Mouse (Mus musculus): ENCODE measurements at regions not wholly inside any gene's neighbourhood (a gene's known extent, or its start where the extent isn't known, plus 50 kb on each side); places are given as distances from the start of the nearest gene placed in this dataset.

GRCm38 (mm10) chr4:9184451-9185121, 945.7 kb upstream of the Car8 start:
- DNase-seq (ENCODE audit: low spot score) (peak; percentile 43), ATAC-seq (peak; percentile 79)
- TF ChIP-seq CTCF (IDR thresholded peaks at IDR 0.05; ENCODE audit: low read depth) = no peak
- peak overlapping the region; percentile 37; the same call in 1 of the 2 replicates for H3K9ac ChIP-seq (replicated peaks; ENCODE audit: low read length)
- peak overlapping the region; percentile 45; the same call in 1 of the 2 replicates for H3K27ac ChIP-seq
- no peaks in the 10 kb centered on the region for H3K9me3 ChIP-seq (ENCODE audit: low read length)
- no peaks in the 10 kb centered on the region for H3K27me3 ChIP-seq (ENCODE audit: insufficient read depth, low read length)
- peak overlapping the region; percentile 51 for H3K4me2 ChIP-seq (ENCODE audit: low read depth, low read length)
- 3% methylated on average over 12 of the region's 12 CpGs for WGBS
- H3K4me1 ChIP-seq (ENCODE audit: insufficient read depth, low read length) = peaks cover 5% of the 10 kb centered on the region; the same call in 1 of the 2 replicates
- H3K4me3 ChIP-seq (ENCODE audit: low read length) = peak overlapping the region; percentile 13; the same call in 1 of the 2 replicates
- no peaks in the 10 kb centered on the region for H3K36me3 ChIP-seq (ENCODE audit: insufficient read depth, low read length)

- ATAC-seq (no peak), DNase-seq (ENCODE audit: low spot score) (no peak)
- H3K27me3 ChIP-seq (ENCODE audit: insufficient read depth, low read length) = no peaks in the 10 kb centered on the region
- no peaks in the 10 kb centered on the region for H3K9me3 ChIP-seq (ENCODE audit: low read length)
- H3K4me3 ChIP-seq (ENCODE audit: low read length) = no peak overlapping the region
- H3K27ac ChIP-seq = no peak overlapping the region
- H3K4me2 ChIP-seq (ENCODE audit: low read depth, low read length) = no peak overlapping the region
- TF ChIP-seq CTCF (IDR thresholded peaks at IDR 0.05; ENCODE audit: low read depth) = no peak
- 76% methylated on average over 1 of the region's 1 CpGs for WGBS
- H3K36me3 ChIP-seq (ENCODE audit: insufficient read depth, low read length) = no peaks in the 10 kb centered on the region
- H3K4me1 ChIP-seq (ENCODE audit: insufficient read depth, low read length) = no peaks in the 10 kb centered on the region
- no peak overlapping the region for H3K9ac ChIP-seq (replicated peaks; ENCODE audit: low read length)
Observed at GRCm38 (mm10) chr4:9174365-9174764, 935.5 kb upstream of the Car8 start.

GRCm38 (mm10) chr4:9162374-9162773, 923.5 kb upstream of the Car8 start:
- Histone ChIP-seq H3K4me3 (ENCODE audit: low read length) (no peak overlapping the region), H3K9me3 (ENCODE audit: low read length) (no peaks in the 10 kb centered on the region), H3K27ac (no peak overlapping the region), H3K4me1 (ENCODE audit: insufficient read depth, low read length) (no peaks in the 10 kb centered on the region), H3K27me3 (ENCODE audit: insufficient read depth, low read length) (no peaks in the 10 kb centered on the region), H3K4me2 (ENCODE audit: low read depth, low read length) (no peak overlapping the region), H3K36me3 (ENCODE audit: insufficient read depth, low read length) (no peaks in the 10 kb centered on the region), H3K9ac (replicated peaks; ENCODE audit: low read length) (no peak overlapping the region)
- 69% methylated on average over 7 of the region's 7 CpGs for WGBS
- DNase-seq (ENCODE audit: low spot score) (no peak), ATAC-seq (no peak)
- TF ChIP-seq CTCF (IDR thresholded peaks at IDR 0.05; ENCODE audit: low read depth) = no peak

GRCm38 (mm10) chr4:9161814-9162133, 922.9 kb upstream of the Car8 start:
- H3K4me1 ChIP-seq (ENCODE audit: insufficient read depth, low read length) = no peaks in the 10 kb centered on the region
- no peak overlapping the region for H3K27ac ChIP-seq
- TF ChIP-seq CTCF (IDR thresholded peaks at IDR 0.05; ENCODE audit: low read depth) = no peak
- no peaks in the 10 kb centered on the region for H3K27me3 ChIP-seq (ENCODE audit: insufficient read depth, low read length)
- DNase-seq (ENCODE audit: low spot score) (no peak), ATAC-seq (no peak)
- no peaks in the 10 kb centered on the region for H3K9me3 ChIP-seq (ENCODE audit: low read length)
- no peak overlapping the region for H3K9ac ChIP-seq (replicated peaks; ENCODE audit: low read length)
- no peaks in the 10 kb centered on the region for H3K36me3 ChIP-seq (ENCODE audit: insufficient read depth, low read length)
- 32% methylated on average over 4 of the region's 4 CpGs for WGBS
- H3K4me3 ChIP-seq (ENCODE audit: low read length) = no peak overlapping the region
- H3K4me2 ChIP-seq (ENCODE audit: low read depth, low read length) = no peak overlapping the region

- TF ChIP-seq CTCF (IDR thresholded peaks at IDR 0.05; ENCODE audit: low read depth) = no peak
Observed at GRCm38 (mm10) chr4:9161068-9161813, 922.4 kb upstream of the Car8 start.

GRCm38 (mm10) chr4:9147732-9148131, 908.9 kb upstream of the Car8 start:
- H3K9ac ChIP-seq (replicated peaks; ENCODE audit: low read length) = no peak overlapping the region
- H3K27ac ChIP-seq = no peak overlapping the region
- peaks cover 5% of the 10 kb centered on the region for H3K4me1 ChIP-seq (ENCODE audit: insufficient read depth, low read length)
- H3K4me2 ChIP-seq (ENCODE audit: low read depth, low read length) = no peak overlapping the region
- H3K27me3 ChIP-seq (ENCODE audit: insufficient read depth, low read length) = no peaks in the 10 kb centered on the region
- no peak for TF ChIP-seq CTCF (IDR thresholded peaks at IDR 0.05; ENCODE audit: low read depth)
- ATAC-seq = no peak
- no peak overlapping the region for H3K4me3 ChIP-seq (ENCODE audit: low read length)
- H3K9me3 ChIP-seq (ENCODE audit: low read length) = no peaks in the 10 kb centered on the region
- no peaks in the 10 kb centered on the region for H3K36me3 ChIP-seq (ENCODE audit: insufficient read depth, low read length)
- WGBS = 17% methylated on average over 5 of the region's 5 CpGs
- peak; percentile 38 for DNase-seq (ENCODE audit: low spot score)

More at GRCm38 (mm10) chr4:9161068-9161813, 922.4 kb upstream of the Car8 start:
- ATAC-seq (no peak), DNase-seq (ENCODE audit: low spot score) (no peak)
- H3K9me3 ChIP-seq (ENCODE audit: low read length) = no peaks in the 10 kb centered on the region
- no peak overlapping the region for H3K27ac ChIP-seq
- H3K4me1 ChIP-seq (ENCODE audit: insufficient read depth, low read length) = no peaks in the 10 kb centered on the region
- no peak overlapping the region for H3K9ac ChIP-seq (replicated peaks; ENCODE audit: low read length)
- 46% methylated on average over 11 of the region's 11 CpGs for WGBS
- no peak overlapping the region for H3K4me3 ChIP-seq (ENCODE audit: low read length)
- H3K36me3 ChIP-seq (ENCODE audit: insufficient read depth, low read length) = no peaks in the 10 kb centered on the region
- no peak overlapping the region for H3K4me2 ChIP-seq (ENCODE audit: low read depth, low read length)
- H3K27me3 ChIP-seq (ENCODE audit: insufficient read depth, low read length) = no peaks in the 10 kb centered on the region

Data from hindbrain, postnatal 0 days (tissue).